Mouse (Mus musculus) granulocyte monocyte progenitor cell, adult 5-6 weeks (primary cell): Measurements from ENCODE around the gene Ccdc125. TPM values are rescaled to one million over a fixed set of nuclear protein-coding genes. Genes with fewer than 3 reads are reported as not detected.
A peak's percentile ranks its signal among the peaks of the same experiment; 100 is the strongest.

Experiments used
- ATAC-seq: replicated peaks from 2 replicates; pipeline ENCODE4 v1.8.0; 2016; ENCODE audit warnings: mild to moderate bottlenecking, moderate TSS enrichment, inconsistent platforms; ENCODE audit not compliant: poor library complexity, severe bottlenecking
- total RNA-seq, 2 experiments: library from RNA; stranded (forward) in 1 of 2; stranded (reverse) in 1 of 2; fragments of 200-712, 200-1000 nt in 1 of 2; fragments of >200 nt in 1 of 2; fragmentation: Nextera tagmentation in 1 of 2; gene quantifications; 2 replicates each; pipeline ENCODE4 v1.2.3; 2014 to 2017

The Ccdc125 gene
- total RNA-seq (2014; fragmentation: Nextera tagmentation) (25.6 and 37.4 TPM in 2 replicates), total RNA-seq (2017) (50.8 and 58.4 TPM in 2 replicates)

DNA sequence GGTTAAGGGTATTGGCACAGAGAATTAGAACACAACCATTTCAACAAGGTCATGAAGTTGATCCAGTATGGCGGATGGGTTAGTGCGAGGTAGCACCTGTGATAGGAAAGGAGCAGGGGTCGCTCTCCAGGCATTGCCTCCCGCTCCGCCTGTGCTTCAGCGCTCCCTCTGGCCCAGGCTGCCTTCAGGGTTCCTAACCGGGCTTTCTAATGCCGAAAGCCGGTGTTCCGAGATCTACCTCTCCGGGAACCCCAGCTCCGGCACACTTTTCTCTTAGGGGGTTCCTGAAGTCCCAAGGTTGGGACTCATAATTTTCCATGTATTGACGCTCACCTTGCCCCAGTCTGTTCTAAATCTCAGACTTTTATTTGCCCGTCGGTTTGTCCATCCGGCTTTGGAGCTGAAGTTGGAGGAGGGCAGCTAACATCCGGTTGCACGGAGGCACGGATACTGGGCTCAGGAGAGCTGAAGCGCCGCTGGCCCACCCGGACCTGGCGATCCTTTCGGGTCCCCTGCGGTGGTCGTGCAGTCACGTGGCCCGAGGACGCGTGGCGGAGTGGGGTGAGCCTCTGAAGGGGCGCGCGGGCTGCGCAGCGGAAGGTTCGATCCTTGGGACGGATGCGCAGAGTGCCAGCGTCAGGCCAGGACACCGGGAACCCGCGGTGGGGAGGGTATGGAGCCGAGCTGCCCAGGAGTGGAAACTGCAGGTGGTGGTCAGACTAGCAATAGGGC is at the start of gene Ccdc125:
Gene Ccdc125, plus strand, starts transcription at position 427 of the 732 bp plus-strand sequence.
- ATAC-seq = peak; percentile 66

DNA sequence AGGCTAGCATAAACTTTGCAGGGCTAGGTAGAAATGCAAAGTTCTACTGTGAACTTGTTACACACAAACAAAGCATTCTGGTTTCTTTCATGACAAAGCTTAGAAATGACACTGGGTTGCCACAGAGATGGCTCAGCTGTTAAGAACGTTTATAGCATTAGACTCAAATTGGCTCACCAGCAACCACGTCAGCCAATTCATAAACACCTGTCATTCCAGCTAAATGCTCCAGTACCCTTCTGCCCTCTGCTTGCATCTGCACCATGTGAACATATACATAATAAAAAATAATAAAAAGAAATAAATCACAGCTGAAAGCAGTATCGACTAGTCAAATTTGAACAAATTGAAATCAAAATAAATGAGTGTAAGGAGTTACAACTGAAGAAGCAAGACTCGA is 47.3 kb upstream of the Ccdc125 start:
- ATAC-seq = no peak

- ATAC-seq = peak; percentile 80
These were observed 35.3 kb upstream of the Ccdc125 start for GRCm38 (mm10) chr13:100634106-100634691.

GRCm38 (mm10) chr13:100642471-100643209 is 26.9 kb upstream of the Ccdc125 start:
- peak; percentile 97 for ATAC-seq

GRCm38 (mm10) chr13:100648223-100648622 is 21.3 kb upstream of the Ccdc125 start:
- peak; percentile 51 for ATAC-seq

DNA sequence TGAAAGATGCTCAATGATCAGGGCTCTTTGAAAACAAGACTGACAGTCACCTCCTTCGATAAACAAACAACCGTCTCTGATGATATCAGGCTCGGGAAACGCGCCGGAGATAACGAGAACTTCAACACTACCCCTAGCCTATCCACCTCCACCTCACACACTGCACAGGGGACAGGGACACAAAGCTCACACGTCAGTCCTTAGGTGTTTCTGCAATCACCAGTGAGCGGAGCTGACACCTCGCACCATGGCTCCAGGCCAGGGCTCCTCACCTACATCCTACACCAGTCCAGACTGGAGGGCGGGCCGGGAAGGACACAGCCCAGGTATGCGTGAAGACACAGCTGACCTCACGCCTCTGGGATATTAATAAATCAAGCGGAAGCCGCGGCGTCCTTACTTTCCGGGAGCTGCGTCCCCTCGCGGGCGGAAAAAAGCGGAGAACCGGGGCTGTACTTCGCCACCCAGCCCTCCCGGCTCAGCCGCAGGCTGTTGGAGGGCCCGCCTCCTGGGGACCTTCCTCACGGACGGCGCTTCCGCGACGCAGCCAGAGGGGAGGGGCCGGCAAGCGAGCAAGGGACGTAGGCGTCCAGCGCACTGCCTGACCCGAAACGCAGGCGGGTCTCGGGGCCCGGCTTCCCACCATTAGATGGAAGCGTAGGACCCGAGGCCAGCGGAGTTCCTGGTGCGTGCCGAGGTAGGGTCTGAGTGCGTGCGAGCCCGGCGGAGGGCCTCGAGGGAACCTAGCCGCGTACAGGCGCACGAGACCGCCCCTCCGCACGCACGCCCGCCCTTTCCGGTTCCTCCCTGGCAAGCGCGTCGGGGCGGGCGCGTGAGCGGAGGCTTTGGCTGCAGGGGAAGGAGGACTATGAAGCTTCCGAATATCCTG is 18.7 kb upstream of the Ccdc125 start, which contains the start of the genes Ak6 and Rad17:
Gene Ak6, plus strand, starts transcription at position 430 of the 889 bp plus-strand sequence.
Gene Rad17, minus strand, starts transcription at position 502 of the 889 bp plus-strand sequence.
- peak; percentile 88 for ATAC-seq

- no peak for ATAC-seq
These were observed 17.9 kb upstream of the Ccdc125 start, which contains the start of gene Taf9 for GRCm38 (mm10) chr13:100651439-100652186. Gene Taf9 (plus strand): TSS chr13:100651579.

GRCm38 (mm10) chr13:100658091-100658490 is 11.4 kb upstream of the Ccdc125 start:
- no peak for ATAC-seq

GRCm38 (mm10) chr13:100659864-100660456 is 9.6 kb upstream of the Ccdc125 start:
- peak; percentile 71 for ATAC-seq

- ATAC-seq = peak; percentile 41
These were observed 744 bp downstream of the Ccdc125 start for GRCm38 (mm10) chr13:100670181-100670741.

- peak; percentile 93 for ATAC-seq
These were observed 6.6 kb downstream of the Ccdc125 start for GRCm38 (mm10) chr13:100675936-100676635.

DNA sequence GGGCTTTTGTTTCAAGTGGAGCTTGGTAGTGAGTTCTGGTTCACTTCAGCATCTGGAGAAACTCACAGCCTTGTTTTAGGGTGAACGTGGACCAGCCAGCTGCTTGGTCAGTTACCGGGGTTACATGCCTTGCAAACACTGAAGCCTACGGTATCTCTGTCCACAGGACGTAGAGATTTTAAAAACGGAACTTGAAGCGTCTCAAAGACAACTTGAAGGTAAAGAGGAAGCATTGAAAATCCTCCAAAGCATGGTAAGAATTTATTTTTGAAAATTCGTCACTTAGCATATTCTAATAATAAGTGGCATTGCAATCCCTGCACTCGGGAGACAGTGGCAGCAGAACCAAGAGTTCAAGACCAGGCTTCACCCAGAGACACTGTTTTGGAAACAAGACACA is 12.1 kb downstream of the Ccdc125 start:
- ATAC-seq = no peak

DNA sequence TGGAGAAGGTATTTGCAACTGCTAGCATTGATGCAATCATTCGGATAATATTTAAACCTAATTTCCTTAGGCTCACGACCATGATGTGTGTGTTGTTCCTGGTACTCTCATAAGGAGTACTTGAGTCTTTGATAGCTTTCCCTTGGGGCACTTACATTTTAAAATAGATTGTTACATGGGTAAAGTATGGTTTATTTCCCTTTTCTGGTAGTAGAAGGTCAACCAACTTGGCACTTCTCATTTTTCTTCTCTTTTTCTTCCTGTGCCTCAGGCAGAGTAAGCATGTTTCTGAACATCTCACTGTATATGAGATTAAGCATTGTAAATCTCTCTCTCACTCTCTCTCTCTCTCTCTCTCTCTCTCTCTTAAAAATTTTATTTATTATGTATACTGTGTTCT is 13.3 kb downstream of the Ccdc125 start:
- ATAC-seq = no peak; the same call in 1 of the 2 replicates

- peak; percentile 50; the same call in 1 of the 2 replicates for ATAC-seq
These were observed 14.8 kb downstream of the Ccdc125 start for GRCm38 (mm10) chr13:100684355-100684754.

- no peak for ATAC-seq
These were observed 18.0 kb downstream of the Ccdc125 start for GRCm38 (mm10) chr13:100687513-100687912.

DNA sequence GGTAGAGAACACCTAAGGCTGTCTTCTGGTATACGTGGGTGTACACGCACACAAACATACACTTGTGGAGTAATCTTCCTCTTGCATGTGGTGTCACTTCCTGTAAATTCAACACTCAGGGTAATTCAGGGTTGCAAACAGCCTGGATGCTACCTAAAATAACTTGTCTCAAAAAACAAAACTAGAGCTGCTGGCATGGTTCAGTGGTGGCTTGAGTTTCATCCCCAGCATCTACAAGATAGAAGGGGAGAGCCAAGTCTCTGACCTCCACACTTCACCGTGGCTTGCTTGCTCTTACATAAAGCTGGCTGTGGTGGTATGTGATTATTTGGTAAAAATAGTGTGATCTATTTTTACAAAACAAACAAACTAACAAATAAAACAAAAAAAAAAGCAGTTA is 28.0 kb downstream of the Ccdc125 start:
- peak; percentile 48; the same call in 1 of the 2 replicates for ATAC-seq

- no peak for ATAC-seq
These were observed 29.3 kb downstream of the Ccdc125 start for GRCm38 (mm10) chr13:100698866-100699265.

DNA sequence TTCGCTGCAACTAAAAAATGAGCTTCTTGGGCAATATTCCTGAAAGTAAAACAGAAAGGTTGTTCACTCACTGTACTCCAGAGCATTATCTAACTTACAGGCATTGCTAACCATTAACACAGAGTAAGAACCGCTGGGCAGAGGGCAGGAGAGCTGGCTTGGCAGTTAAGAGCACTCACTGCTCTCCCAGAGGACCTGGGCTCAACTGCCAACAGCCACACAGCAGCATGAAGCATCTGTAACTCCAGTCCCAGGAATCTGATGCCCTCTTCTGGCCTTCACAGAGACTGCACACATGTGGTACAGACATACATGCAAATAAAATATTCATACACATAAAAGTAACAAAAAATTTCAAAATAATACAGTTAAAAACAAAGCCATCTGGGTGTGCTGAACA is 34.0 kb downstream of the Ccdc125 start:
- ATAC-seq = 0 out of 2 replicates have a peak, but pooled peaks have one; percentile 25
